Mouse (Mus musculus) olfactory bulb, adult 2 months (tissue): ENCODE results near the gene D13Ertd608e.
"Not testable (repeated sequence)": the region's sequence is repeated elsewhere in the genome, so short reads cannot be mapped to it uniquely, and the experiment has no call there.

Experiments used
- CTCF ChIP-seq: fragments of 200-500 bp; IDR thresholded peaks from 2 replicates; pipeline ENCODE4 v1.5.1; 2012; ENCODE audit warnings: low read depth, mild to moderate bottlenecking, low read length, moderate library complexity; ENCODE audit not compliant: insufficient read depth
- POLR2A ChIP-seq: fragments of 200-500 bp; IDR thresholded peaks from 2 replicates; pipeline ENCODE4 v1.6.1; 2012; ENCODE audit warnings: mild to moderate bottlenecking, low read depth, low read length, moderate library complexity; ENCODE audit not compliant: insufficient read depth

- TF ChIP-seq CTCF, POLR2A: not testable (repeated sequence)
These were observed at the start of gene D13Ertd608e for GRCm38 (mm10) chr13:119835320-119836056.
